In genomic region chr9:54816508-54817201, GRCm38 (mm10) we compare ENCODE assay signal across 15 mouse cellular contexts. TPM values are rescaled to one million over a fixed set of nuclear protein-coding genes. Genes with fewer than 3 reads are reported as not detected.
DNase-seq lines count a peak whose midpoint lies in the region; ATAC-seq and TF ChIP-seq lines count a peak whose summit lies in the region.
"Had no signal": no experiment of that assay in that cellular context is flagged by ENCODE, and none has a peak within 500 bp of the region (broad histone marks: within the 10 kb centered on the region; RNA-seq: fewer than 3 reads in every experiment).

No protein-coding gene starts in this region.

- H3K4me2 ChIP-seq in hindbrain, embryonic 11.5 days (replicated peaks; ENCODE audit: low read depth, low read length): no peak overlapping the region
- H3K4me2 ChIP-seq in hindbrain, embryonic 16.5 days (ENCODE audit: low read length): no peak overlapping the region
- no peak overlapping the region for H3K4me2 ChIP-seq in embryonic facial prominence, embryonic 13.5 days
- H3K4me2 ChIP-seq in neural tube, embryonic 15.5 days: no peak overlapping the region
- H3K4me2 ChIP-seq in liver, embryonic 11.5 days: no peak overlapping the region
- H3K4me2 ChIP-seq: midbrain, embryonic 12.5 days; neural tube, embryonic 13.5 days had no signal

- H3K9ac ChIP-seq in hindbrain, embryonic 11.5 days (ENCODE audit: low read depth, low read length): no peak overlapping the region
- no peak overlapping the region for H3K9ac ChIP-seq in hindbrain, embryonic 16.5 days (ENCODE audit: low read depth, low read length)
- no peak overlapping the region for H3K9ac ChIP-seq in embryonic facial prominence, embryonic 13.5 days
- H3K9ac ChIP-seq in neural tube, embryonic 15.5 days (replicated peaks): no peak overlapping the region
- H3K9ac ChIP-seq in liver, embryonic 11.5 days (ENCODE audit: low read depth, low read length): no peak overlapping the region
- H3K9ac ChIP-seq: liver, embryonic 14.5 days; midbrain, embryonic 12.5 days; neural tube, embryonic 13.5 days had no signal

- H3K36me3 ChIP-seq in hindbrain, embryonic 11.5 days (ENCODE audit: control insufficient read depth, insufficient read depth, low read length): no peaks in the 10 kb centered on the region
- H3K36me3 ChIP-seq in hindbrain, embryonic 16.5 days (ENCODE audit: control insufficient read depth, insufficient read depth, low read length): no peaks in the 10 kb centered on the region
- H3K36me3 ChIP-seq in embryonic facial prominence, embryonic 13.5 days: no peaks in the 10 kb centered on the region
- H3K36me3 ChIP-seq in neural tube, embryonic 15.5 days: no peaks in the 10 kb centered on the region
- no peaks in the 10 kb centered on the region for H3K36me3 ChIP-seq in liver, embryonic 11.5 days (ENCODE audit: control insufficient read depth, insufficient read depth, low read length)
- H3K36me3 ChIP-seq: midbrain, embryonic 12.5 days; neural tube, embryonic 13.5 days had no signal

- ATAC-seq in hindbrain, embryonic 11.5 days (ENCODE audit: low FRiP score): no peak
- no peak for ATAC-seq in hindbrain, embryonic 16.5 days
- ATAC-seq in embryonic facial prominence, embryonic 13.5 days (ENCODE audit: insufficient number of reproducible peaks, insufficient read depth, low FRiP score, low TSS enrichment, low read depth): no peak
- no peak for ATAC-seq in neural tube, embryonic 15.5 days (ENCODE audit: low FRiP score)
- ATAC-seq in liver, embryonic 11.5 days (replicated peaks; ENCODE audit: low FRiP score): no peak

- no peak for TF ChIP-seq CTCF in brain, embryonic 14.5 days (IDR thresholded peaks at IDR 0.05; ENCODE audit: borderline replicate concordance, extremely low read depth, insufficient read depth, insufficient read length)

- no peaks in the 10 kb centered on the region for H3K4me1 ChIP-seq in hindbrain, embryonic 11.5 days (replicated peaks; ENCODE audit: control insufficient read depth, insufficient read depth, low read length)
- no peaks in the 10 kb centered on the region for H3K4me1 ChIP-seq in hindbrain, embryonic 16.5 days (ENCODE audit: control insufficient read depth, insufficient read depth, low read depth, low read length)
- H3K4me1 ChIP-seq in embryonic facial prominence, embryonic 13.5 days: peaks cover 39% of the 10 kb centered on the region
- 0 out of 2 replicates have a peak, but pooled peaks cover 3% of the 10 kb centered on the region for H3K4me1 ChIP-seq in neural tube, embryonic 15.5 days
- H3K4me1 ChIP-seq in liver, embryonic 11.5 days (replicated peaks; ENCODE audit: control insufficient read depth, insufficient read depth, low read length): no peaks in the 10 kb centered on the region
- H3K4me1 ChIP-seq: midbrain, embryonic 12.5 days had no signal

- H3K4me3 ChIP-seq in hindbrain, embryonic 11.5 days (ENCODE audit: low read depth, low read length): no peak overlapping the region
- H3K4me3 ChIP-seq in hindbrain, embryonic 16.5 days (ENCODE audit: low read length): no peak overlapping the region
- H3K4me3 ChIP-seq in embryonic facial prominence, embryonic 13.5 days: no peak overlapping the region
- no peak overlapping the region for H3K4me3 ChIP-seq in neural tube, embryonic 15.5 days (replicated peaks)
- no peak overlapping the region for H3K4me3 ChIP-seq in liver, embryonic 11.5 days (ENCODE audit: low read depth, low read length)
- H3K4me3 ChIP-seq: erythroblast, embryonic 14.5 days; midbrain, embryonic 12.5 days; neural tube, embryonic 13.5 days had no signal

- H3K27me3 ChIP-seq in hindbrain, embryonic 11.5 days (ENCODE audit: control insufficient read depth, insufficient read depth, low read length): no peaks in the 10 kb centered on the region
- H3K27me3 ChIP-seq in hindbrain, embryonic 16.5 days (replicated peaks; ENCODE audit: control insufficient read depth, insufficient read depth, low read length): no peaks in the 10 kb centered on the region
- peaks cover 4% of the 10 kb centered on the region; the same call in 1 of the 2 replicates for H3K27me3 ChIP-seq in embryonic facial prominence, embryonic 13.5 days
- H3K27me3 ChIP-seq in neural tube, embryonic 15.5 days (replicated peaks): 0 out of 2 replicates have a peak, but pooled peaks cover 3% of the 10 kb centered on the region
- peaks cover 5% of the 10 kb centered on the region; the same call in 1 of the 2 replicates for H3K27me3 ChIP-seq in liver, embryonic 11.5 days (replicated peaks; ENCODE audit: control insufficient read depth, insufficient read depth, low read length)

- WGBS in hindbrain, embryonic 11.5 days: 78% methylated on average over 10 of the region's 10 CpGs
- 72% methylated on average over 10 of the region's 10 CpGs for WGBS in hindbrain, embryonic 16.5 days
- 27% methylated on average over 10 of the region's 10 CpGs for WGBS in embryonic facial prominence, embryonic 13.5 days
- WGBS in neural tube, embryonic 15.5 days: 72% methylated on average over 10 of the region's 10 CpGs
- WGBS in liver, embryonic 11.5 days: 68% methylated on average over 10 of the region's 10 CpGs

- peak; percentile 21 for DNase-seq in hindbrain, embryonic 11.5 days (ENCODE audit: low spot score)
- peak; percentile 68 for DNase-seq in brain, embryonic 14.5 days (ENCODE audit: low read depth)
- DNase-seq in lung, postnatal 36 days: peak; percentile 42
- no peak for DNase-seq in liver, embryonic 11.5 days (ENCODE audit: low spot score)
- DNase-seq: adrenal gland, postnatal 25 days; cerebellum, adult 11-12 months; gastrocnemius, postnatal 14 days; thymus, adult 18-20 months had no signal

- no peaks in the 10 kb centered on the region for H3K9me3 ChIP-seq in hindbrain, embryonic 11.5 days (ENCODE audit: control insufficient read depth, low read length)
- H3K9me3 ChIP-seq in hindbrain, embryonic 16.5 days (ENCODE audit: control insufficient read depth, low read length): no peaks in the 10 kb centered on the region
- H3K9me3 ChIP-seq in embryonic facial prominence, embryonic 13.5 days: no peaks in the 10 kb centered on the region
- no peaks in the 10 kb centered on the region for H3K9me3 ChIP-seq in neural tube, embryonic 15.5 days (replicated peaks)
- no peaks in the 10 kb centered on the region for H3K9me3 ChIP-seq in liver, embryonic 11.5 days (ENCODE audit: control insufficient read depth, low read length)
- H3K9me3 ChIP-seq: midbrain, embryonic 12.5 days; neural tube, embryonic 13.5 days had no signal

- no peak overlapping the region for H3K27ac ChIP-seq in hindbrain, embryonic 11.5 days (ENCODE audit: low read depth, low read length)
- H3K27ac ChIP-seq in hindbrain, embryonic 16.5 days (ENCODE audit: low read depth, low read length): no peak overlapping the region
- H3K27ac ChIP-seq in embryonic facial prominence, embryonic 13.5 days: peak overlapping the region; percentile 58; the same call in 1 of the 2 replicates
- H3K27ac ChIP-seq in neural tube, embryonic 15.5 days (replicated peaks): no peak overlapping the region
- H3K27ac ChIP-seq in liver, embryonic 11.5 days (ENCODE audit: low read depth, low read length): no peak overlapping the region
- H3K27ac ChIP-seq: liver, embryonic 14.5 days; midbrain, embryonic 12.5 days; neural tube, embryonic 13.5 days had no signal

- TF ChIP-seq POLR2A in brain, embryonic 14.5 days (IDR thresholded peaks at IDR 0.05; ENCODE audit: borderline replicate concordance, extremely low read depth, insufficient read depth, insufficient read length, poor library complexity, severe bottlenecking): no peak

RNA-seq across cellular contexts. Expression of gene Ireb2, which starts 46.9 kb away (rescaled TPM):
- 66.0 and 76.6 TPM in 2 replicates for polyA plus RNA-seq in hindbrain, embryonic 11.5 days (2014; fragmentation: Nextera tagmentation; extraction: Ambion mirVana)
- 28.1 and 34.7 TPM in 2 replicates for polyA plus RNA-seq in hindbrain, embryonic 16.5 days (2015; fragmentation: Nextera tagmentation; extraction: Ambion mirVana)
- 56.2 and 56.4 TPM in 2 replicates for polyA plus RNA-seq in brain, embryonic 14.5 days (2012; rRNA removed)
- polyA plus RNA-seq in embryonic facial prominence, embryonic 13.5 days (2015; fragmentation: Nextera tagmentation; extraction: Ambion mirVana): 37.0 and 39.9 TPM in 2 replicates
- 30.4 and 31.8 TPM in 2 replicates for polyA plus RNA-seq in neural tube, embryonic 15.5 days (2015; fragmentation: Nextera tagmentation; extraction: Ambion mirVana)
- polyA plus RNA-seq in liver, embryonic 11.5 days (2014; fragmentation: Nextera tagmentation; extraction: Ambion mirVana): 31.3 TPM in 2 replicates

RNA-seq across cellular contexts. Expression of gene Crabp1, which starts 52.1 kb away (rescaled TPM):
- polyA plus RNA-seq in hindbrain, embryonic 11.5 days (2014; fragmentation: Nextera tagmentation; extraction: Ambion mirVana): 1,117 and 1,232 TPM in 2 replicates
- 225 and 236 TPM in 2 replicates for polyA plus RNA-seq in hindbrain, embryonic 16.5 days (2015; fragmentation: Nextera tagmentation; extraction: Ambion mirVana)
- polyA plus RNA-seq in brain, embryonic 14.5 days (2012; rRNA removed): 112 and 168 TPM in 2 replicates
- polyA plus RNA-seq in embryonic facial prominence, embryonic 13.5 days (2015; fragmentation: Nextera tagmentation; extraction: Ambion mirVana): 743 and 842 TPM in 2 replicates
- polyA plus RNA-seq in neural tube, embryonic 15.5 days (2015; fragmentation: Nextera tagmentation; extraction: Ambion mirVana): 405 and 485 TPM in 2 replicates
- 37.0 and 40.0 TPM in 2 replicates for polyA plus RNA-seq in liver, embryonic 11.5 days (2014; fragmentation: Nextera tagmentation; extraction: Ambion mirVana)
- polyA plus RNA-seq: erythroblast, embryonic 14.5 days had no signal
